ENCODE assay signal across 9 mouse cellular contexts in genomic region chr17:37083327-37083726, GRCm38 (mm10). TPM values are rescaled to one million over a fixed set of nuclear protein-coding genes. Genes with fewer than 3 reads are reported as not detected.
DNase-seq lines count a peak whose midpoint lies in the region; ATAC-seq and TF ChIP-seq lines count a peak whose summit lies in the region.
"Had no signal": no experiment of that assay in that cellular context is flagged by ENCODE, and none has a peak within 500 bp of the region (broad histone marks: within the 10 kb centered on the region; RNA-seq: fewer than 3 reads in every experiment).

No protein-coding gene starts in this region.

- peak; percentile 73 for DNase-seq in A20 (ENCODE audit: low read depth, low spot score)
- DNase-seq in CD8-positive naive resting alpha-beta T cell, adult 2 months (ENCODE audit: low read depth in 2 of 2, low spot score in 2 of 2): peak; percentile 24 to 39
- DNase-seq in c-Kit-positive CD71-positive TER-119-negative erythroid progenitor cells, embryonic 14.5 days (ENCODE audit: low read depth): peak; percentile 20
- peak; percentile 60 for DNase-seq in gastrocnemius, postnatal 10 days
- peak; percentile 92 for DNase-seq in intestine, embryonic 14.5 days (ENCODE audit: low spot score)
- DNase-seq in lung, adult 2 months: peak; percentile 34
- DNase-seq: liver, embryonic 13.5 days had no signal

- ATAC-seq in intestine, embryonic 14.5 days (replicated peaks; ENCODE audit: low FRiP score, low TSS enrichment, low read depth): no peak; the same call in 1 of the 2 replicates
- ATAC-seq in neural tube, embryonic 15.5 days (ENCODE audit: low FRiP score): peak; percentile 51
- no peak for ATAC-seq in erythroblast, adult 5-6 weeks (replicated peaks; ENCODE audit: low FRiP score, poor library complexity, severe bottlenecking)

- H3K4me1 ChIP-seq in intestine, embryonic 14.5 days (replicated peaks; ENCODE audit: control insufficient read depth, insufficient read depth, low read length): no peaks in the 10 kb centered on the region
- no peaks in the 10 kb centered on the region for H3K4me1 ChIP-seq in lung, adult 2 months (ENCODE audit: control insufficient read depth, insufficient read depth, low read length)
- H3K4me1 ChIP-seq in neural tube, embryonic 15.5 days: peaks cover 14% of the 10 kb centered on the region
- H3K4me1 ChIP-seq: liver, embryonic 13.5 days had no signal

- 1% methylated on average over 8 of the region's 8 CpGs for WGBS in intestine, embryonic 14.5 days
- 4% methylated on average over 8 of the region's 8 CpGs for WGBS in lung, adult 2 months
- WGBS in neural tube, embryonic 15.5 days: 6% methylated on average over 8 of the region's 8 CpGs

- no peak for TF ChIP-seq POLR2A in lung, adult 2 months (IDR thresholded peaks at IDR 0.05; ENCODE audit: borderline replicate concordance, extremely low read depth, low read depth, low read length)

- TF ChIP-seq CTCF in lung, adult 2 months (IDR thresholded peaks at IDR 0.05; ENCODE audit: insufficient read depth, low read length): peak; percentile 68

- H3K9me3 ChIP-seq in intestine, embryonic 14.5 days (ENCODE audit: control insufficient read depth, low read length): no peaks in the 10 kb centered on the region
- H3K9me3 ChIP-seq in neural tube, embryonic 15.5 days (replicated peaks): no peaks in the 10 kb centered on the region
- H3K9me3 ChIP-seq: liver, embryonic 13.5 days had no signal

- no peak overlapping the region for H3K9ac ChIP-seq in intestine, embryonic 14.5 days (ENCODE audit: low read length)
- no peak overlapping the region for H3K9ac ChIP-seq in neural tube, embryonic 15.5 days (replicated peaks)
- H3K9ac ChIP-seq: liver, embryonic 13.5 days had no signal

- no peaks in the 10 kb centered on the region for H3K27me3 ChIP-seq in intestine, embryonic 14.5 days (replicated peaks; ENCODE audit: control insufficient read depth, insufficient read depth, low read length)
- H3K27me3 ChIP-seq in neural tube, embryonic 15.5 days (replicated peaks): no peaks in the 10 kb centered on the region
- H3K27me3 ChIP-seq: liver, embryonic 13.5 days had no signal

- H3K27ac ChIP-seq in intestine, embryonic 14.5 days (ENCODE audit: low read depth): no peak overlapping the region
- H3K27ac ChIP-seq in neural tube, embryonic 15.5 days (replicated peaks): no peak overlapping the region
- H3K27ac ChIP-seq: liver, embryonic 13.5 days had no signal

- H3K36me3 ChIP-seq in intestine, embryonic 14.5 days (ENCODE audit: control insufficient read depth, insufficient read depth, low read length): no peaks in the 10 kb centered on the region
- H3K36me3 ChIP-seq in neural tube, embryonic 15.5 days: no peaks in the 10 kb centered on the region
- H3K36me3 ChIP-seq: liver, embryonic 13.5 days had no signal

- no peak overlapping the region for H3K4me2 ChIP-seq in intestine, embryonic 14.5 days (ENCODE audit: low read length)
- no peak overlapping the region for H3K4me2 ChIP-seq in neural tube, embryonic 15.5 days
- H3K4me2 ChIP-seq: liver, embryonic 13.5 days had no signal

- no peak overlapping the region for H3K4me3 ChIP-seq in intestine, embryonic 14.5 days (ENCODE audit: low read depth, low read length)
- no peak overlapping the region for H3K4me3 ChIP-seq in lung, adult 2 months (replicated peaks; ENCODE audit: extremely low read depth, low read depth, low read length)
- H3K4me3 ChIP-seq in neural tube, embryonic 15.5 days (replicated peaks): no peak overlapping the region
- H3K4me3 ChIP-seq: liver, embryonic 13.5 days had no signal

RNA-seq across cellular contexts. Expression of gene Olfr90, which starts 5.0 kb away (rescaled TPM):
- not detected for total RNA-seq in gastrocnemius, postnatal 10 days (2021)
- 0.07 TPM in 1 of 2 replicates, not detected in the other for polyA plus RNA-seq in intestine, embryonic 14.5 days (2014; fragmentation: Nextera tagmentation; extraction: Ambion mirVana)
- polyA plus RNA-seq in lung, adult 2 months (2012; rRNA removed): not detected in 2 replicates
- 0.06 TPM in 1 of 2 replicates, not detected in the other for polyA plus RNA-seq in neural tube, embryonic 15.5 days (2015; fragmentation: Nextera tagmentation; extraction: Ambion mirVana)
- not detected in 2 replicates for total RNA-seq in erythroblast, adult 5-6 weeks (2015; ENCODE audit: low replicate concordance)
- not detected in 2 replicates for total RNA-seq in erythroblast, adult 5-6 weeks (2017; ENCODE audit: low replicate concordance)
- polyA plus RNA-seq: liver, embryonic 13.5 days had no signal

RNA-seq across cellular contexts. Expression of gene Olfr91, which starts 14.8 kb away (rescaled TPM):
- total RNA-seq in gastrocnemius, postnatal 10 days (2021): not detected
- polyA plus RNA-seq in intestine, embryonic 14.5 days (2014; fragmentation: Nextera tagmentation; extraction: Ambion mirVana): not detected in 2 replicates
- polyA plus RNA-seq in lung, adult 2 months (2012; rRNA removed): not detected in 2 replicates
- not detected in 2 replicates for polyA plus RNA-seq in neural tube, embryonic 15.5 days (2015; fragmentation: Nextera tagmentation; extraction: Ambion mirVana)
- total RNA-seq in erythroblast, adult 5-6 weeks (2015; ENCODE audit: low replicate concordance): not detected in 2 replicates
- total RNA-seq in erythroblast, adult 5-6 weeks (2017; ENCODE audit: low replicate concordance): not detected in 2 replicates
- polyA plus RNA-seq: liver, embryonic 13.5 days had no signal

RNA-seq across cellular contexts. Expression of gene Olfr92, which starts 36.6 kb away (rescaled TPM):
- not detected for total RNA-seq in gastrocnemius, postnatal 10 days (2021)
- not detected in 2 replicates for polyA plus RNA-seq in intestine, embryonic 14.5 days (2014; fragmentation: Nextera tagmentation; extraction: Ambion mirVana)
- polyA plus RNA-seq in lung, adult 2 months (2012; rRNA removed): not detected in 2 replicates
- polyA plus RNA-seq in neural tube, embryonic 15.5 days (2015; fragmentation: Nextera tagmentation; extraction: Ambion mirVana): not detected in 2 replicates
- total RNA-seq in erythroblast, adult 5-6 weeks (2015; ENCODE audit: low replicate concordance): not detected in 2 replicates
- not detected in 2 replicates for total RNA-seq in erythroblast, adult 5-6 weeks (2017; ENCODE audit: low replicate concordance)
- polyA plus RNA-seq: liver, embryonic 13.5 days had no signal

RNA-seq across cellular contexts. Expression of gene Gabbr1, which starts 37.6 kb away (rescaled TPM):
- total RNA-seq in gastrocnemius, postnatal 10 days (2021): 10 to 100 TPM; 12.8 to 20.1 TPM
- polyA plus RNA-seq in intestine, embryonic 14.5 days (2014; fragmentation: Nextera tagmentation; extraction: Ambion mirVana): 12.6 and 13.7 TPM in 2 replicates
- polyA plus RNA-seq in lung, adult 2 months (2012; rRNA removed): 38.0 and 46.1 TPM in 2 replicates
- 77.9 and 90.1 TPM in 2 replicates for polyA plus RNA-seq in neural tube, embryonic 15.5 days (2015; fragmentation: Nextera tagmentation; extraction: Ambion mirVana)
- 0.42 and 1.2 TPM in 2 replicates for total RNA-seq in erythroblast, adult 5-6 weeks (2015; ENCODE audit: low replicate concordance)
- 0.85 and 1.1 TPM in 2 replicates for total RNA-seq in erythroblast, adult 5-6 weeks (2017; ENCODE audit: low replicate concordance)

Comparison
In these comparisons a context has a peak if more than half of its experiments do, and no peak if none do; other contexts are left out.
1. DNase-seq: peak in every context shown above with its lines; median percentile 92 in intestine, embryonic 14.5 days; 73 in A20; 60 in gastrocnemius, postnatal 10 days; 34 in lung, adult 2 months; 32 in CD8-positive naive resting alpha-beta T cell, adult 2 months; 20 in c-Kit-positive CD71-positive TER-119-negative erythroid progenitor cells, embryonic 14.5 days.